Mouse (Mus musculus) hindbrain, postnatal 0 days (tissue): Measurements from ENCODE around the gene Kif18b. TPM values are rescaled to one million over a fixed set of nuclear protein-coding genes. Genes with fewer than 3 reads are reported as not detected.

Experiments
- ATAC-seq: fragments of 200-750 bp; cut with Nextera tagmentation; 2 replicates; pipeline ENCODE4 v1.8.0; 2017; ENCODE audit warnings: mild to moderate bottlenecking, moderate TSS enrichment, moderate library complexity
- DNase-seq: peaks from one replicate; pipeline ENCODE4 v3.0.0-alpha.2; 2015; ENCODE audit warnings: low spot score
- H3K27ac ChIP-seq: fragments of 300-500 bp; sonication (generic); 2 replicates; pipeline ENCODE4 v1.5.1; 2014; ENCODE audit warnings: mild to moderate bottlenecking
- H3K27me3 ChIP-seq: fragments of 300-500 bp; sonication (generic); 2 replicates; pipeline ENCODE4 v1.6.1; 2014; ENCODE audit warnings: low read length, mixed read lengths; ENCODE audit not compliant: insufficient read depth
- H3K36me3 ChIP-seq: fragments of 300-500 bp; sonication (generic); 2 replicates; pipeline ENCODE4 v1.6.1; 2014; ENCODE audit warnings: low read length, mixed read lengths; ENCODE audit not compliant: insufficient read depth
- H3K4me1 ChIP-seq: fragments of 300-500 bp; sonication (generic); 2 replicates; pipeline ENCODE4 v1.6.1; 2014; ENCODE audit warnings: antibody characterized with exemption, low read length, mixed read lengths; ENCODE audit not compliant: insufficient read depth
- H3K4me2 ChIP-seq: fragments of 300-500 bp; sonication (generic); 2 replicates; pipeline ENCODE4 v1.6.1; 2014; ENCODE audit warnings: low read depth, mild to moderate bottlenecking, low read length, moderate library complexity, mixed read lengths
- H3K4me3 ChIP-seq: fragments of 300-500 bp; sonication (generic); 2 replicates; pipeline ENCODE4 v1.5.1; 2014; ENCODE audit warnings: low read length
- H3K9ac ChIP-seq: fragments of 300-500 bp; sonication (generic); replicated peaks from 2 replicates; pipeline ENCODE4 v1.6.1; 2014; ENCODE audit warnings: mild to moderate bottlenecking, low read length, moderate library complexity, mixed read lengths
- H3K9me3 ChIP-seq: fragments of 300-500 bp; sonication (generic); 2 replicates; pipeline ENCODE4 v1.6.1; 2016; ENCODE audit warnings: low read length, mixed read lengths
- CTCF ChIP-seq: IDR thresholded peaks from 2 replicates; pipeline ENCODE4 v1.5.1; 2016; ENCODE audit warnings: antibody characterized with exemption, control low read depth, low read depth
- WGBS: fragments of 180-500 bp; shearing (Covaris S2); extraction: QIAGEN DNeasy Blood & Tissue Kit; methylation state at CpG from one replicate; pipeline ENCODE4 v1.1.7; 2014; 5-methylcytosine and 5-hydroxymethylcytosine counted together
- polyA plus RNA-seq: library from polyadenylated mRNA; unstranded; fragments of >200 nt; fragmentation: Nextera tagmentation; extraction: Ambion mirVana; gene quantifications from 2 replicates; pipeline ENCODE4 v1.2.1, GENCODE M21; 2015
- total RNA-seq: library from RNA; depleted of rRNA; stranded (reverse); fragments of >200 nt; gene quantifications from 2 replicates; pipeline ENCODE4 v1.2.3, GENCODE M21; 2014

The Kif18b gene
- total and polyA plus RNA-seq, 2 experiments from 2014 or later = 2.1 to 11.7 TPM

GRCm38 (mm10) chr11:102884616-102885219 lies 40.2 kb downstream of the Kif18b start, which contains the start of gene Fam187a:
Gene Fam187a (plus strand): TSS chr11:102885169.
- peaks cover 6% of the 10 kb centered on the region; the same call in 1 of the 2 replicates for H3K4me1 ChIP-seq
- H3K27me3 ChIP-seq = no peaks in the 10 kb centered on the region
- no peaks in the 10 kb centered on the region for H3K36me3 ChIP-seq
- H3K4me2 ChIP-seq = no peak within 1 kb of the TSS
- 59% methylated on average over 10 of the region's 10 CpGs for WGBS
- DNase-seq = no peak
- no peak for ATAC-seq
- no peak for TF ChIP-seq CTCF
- H3K9me3 ChIP-seq = no peaks in the 10 kb centered on the region
- no peak within 1 kb of the TSS for H3K9ac ChIP-seq
- no peak within 1 kb of the TSS for H3K27ac ChIP-seq
- no peak within 1 kb of the TSS for H3K4me3 ChIP-seq

GRCm38 (mm10) chr11:102881314-102882198 lies 43.4 kb downstream of the Kif18b start:
- peak overlapping the region; percentile 78 for H3K9ac ChIP-seq
- peaks cover 6% of the 10 kb centered on the region; the same call in 1 of the 2 replicates for H3K4me1 ChIP-seq
- DNase-seq = peak; percentile 8
- no peaks in the 10 kb centered on the region for H3K9me3 ChIP-seq
- peak overlapping the region; percentile 71 for H3K4me3 ChIP-seq
- H3K4me2 ChIP-seq = peak overlapping the region; percentile 82
- H3K27ac ChIP-seq = peak overlapping the region; percentile 93
- 0 out of 2 replicates have a peak, but pooled peaks cover 6% of the 10 kb centered on the region for H3K36me3 ChIP-seq
- H3K27me3 ChIP-seq = no peaks in the 10 kb centered on the region
- WGBS = 14% methylated on average over 13 of the region's 13 CpGs
- TF ChIP-seq CTCF = no peak
- ATAC-seq = peak; percentile 69

DNA sequence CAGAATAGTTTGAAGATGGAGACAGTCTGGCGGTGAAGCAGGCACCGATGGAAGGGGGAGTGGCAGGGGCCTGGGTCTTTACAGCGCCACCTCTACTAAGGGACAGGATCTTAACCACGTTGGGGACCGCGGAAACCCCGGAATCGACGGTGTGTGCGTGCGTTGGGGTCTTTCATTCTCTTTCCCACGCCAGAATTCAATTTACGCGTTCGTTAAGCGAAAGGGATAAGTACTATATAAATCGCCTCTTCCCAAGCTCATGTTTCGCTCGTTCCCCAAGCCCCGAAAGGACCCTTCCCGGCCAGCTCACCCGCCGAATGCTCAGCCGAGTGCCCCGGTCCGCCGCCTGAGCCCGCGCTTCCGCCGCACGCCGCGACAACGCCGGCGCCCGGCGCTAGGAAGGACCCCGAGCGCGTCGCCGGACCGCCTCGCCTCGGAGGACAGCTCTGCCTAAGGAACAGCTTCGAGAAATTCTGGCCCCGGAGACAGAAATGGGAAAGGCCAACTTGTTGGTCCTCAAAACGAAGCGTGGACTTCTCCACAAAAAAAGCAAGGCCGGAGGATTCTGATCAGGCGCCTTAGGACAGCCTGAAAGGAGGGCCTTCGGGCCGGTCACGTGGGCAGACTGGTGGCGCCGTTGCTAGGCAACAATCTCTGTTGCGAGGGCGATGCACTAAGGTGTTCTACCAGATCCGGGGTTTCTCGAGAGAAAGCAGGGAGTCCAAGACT lies 44.2 kb downstream of the Kif18b start, which contains the start of the genes Eftud2 and Ccdc103:
TSS of gene Eftud2 (minus strand) at position 401 of the 729 bp plus-strand sequence.
TSS of gene Ccdc103 (plus strand) at position 620 of the 729 bp plus-strand sequence.
- ATAC-seq (peak; percentile 93), DNase-seq (peak; percentile 94)
- under 1% methylated on average over 62 of the region's 62 CpGs for WGBS
- Histone ChIP-seq H3K4me1 (peaks cover 6% of the 10 kb centered on the region; the same call in 1 of the 2 replicates), H3K9ac (peak within 1 kb of the TSS; percentile 78), H3K36me3 (0 out of 2 replicates have a peak, but pooled peaks cover 9% of the 10 kb centered on the region), H3K27ac (peak within 1 kb of the TSS; percentile 93), H3K4me2 (peak within 1 kb of the TSS; percentile 82), H3K27me3 (no peaks in the 10 kb centered on the region), H3K9me3 (no peaks in the 10 kb centered on the region), H3K4me3 (peak within 1 kb of the TSS; percentile 71)
- TF ChIP-seq CTCF = peak; percentile 21; the same call in 1 of the 2 replicates

DNA sequence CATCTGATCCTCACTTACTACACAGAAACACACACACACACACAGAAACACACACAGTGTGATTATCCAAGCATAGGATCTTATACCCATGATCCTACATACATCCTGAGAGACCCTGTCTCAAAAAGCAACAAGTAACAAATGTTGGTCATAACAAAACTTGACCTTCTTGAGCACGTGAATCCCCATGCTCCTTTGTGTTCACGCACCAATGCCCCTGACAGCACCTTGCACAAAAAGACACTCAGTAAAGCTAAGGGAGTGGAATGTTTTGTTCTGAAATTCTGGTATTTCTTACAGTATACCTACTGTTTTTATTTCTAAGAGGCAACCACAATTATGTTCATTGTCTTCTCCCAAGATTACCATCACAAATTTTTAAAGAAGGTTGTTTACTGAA lies 45.4 kb downstream of the Kif18b start:
- Histone ChIP-seq H3K4me1 (peaks cover 6% of the 10 kb centered on the region; the same call in 1 of the 2 replicates), H3K4me3 (peak overlapping the region; percentile 71), H3K27ac (no peak overlapping the region), H3K36me3 (peaks cover 17% of the 10 kb centered on the region; the same call in 1 of the 2 replicates), H3K9ac (no peak overlapping the region; the same call in 1 of the 2 replicates), H3K9me3 (no peaks in the 10 kb centered on the region), H3K27me3 (no peaks in the 10 kb centered on the region), H3K4me2 (peak overlapping the region; percentile 82)
- ATAC-seq (no peak), DNase-seq (no peak)
- no peak for TF ChIP-seq CTCF
- 50% methylated on average over 2 of the region's 2 CpGs for WGBS

- H3K36me3 ChIP-seq = peaks cover 37% of the 10 kb centered on the region
- H3K27ac ChIP-seq = no peak overlapping the region
- WGBS = 81% methylated on average over 7 of the region's 7 CpGs
- DNase-seq (no peak), ATAC-seq (no peak)
- H3K9ac ChIP-seq = no peak overlapping the region
- H3K4me1 ChIP-seq = no peaks in the 10 kb centered on the region
- H3K4me3 ChIP-seq = no peak overlapping the region
- TF ChIP-seq CTCF = no peak
- H3K4me2 ChIP-seq = no peak overlapping the region
- no peaks in the 10 kb centered on the region for H3K27me3 ChIP-seq
- H3K9me3 ChIP-seq = no peaks in the 10 kb centered on the region
Observed at GRCm38 (mm10) chr11:102874801-102875334, 50.1 kb downstream of the Kif18b start.

DNA sequence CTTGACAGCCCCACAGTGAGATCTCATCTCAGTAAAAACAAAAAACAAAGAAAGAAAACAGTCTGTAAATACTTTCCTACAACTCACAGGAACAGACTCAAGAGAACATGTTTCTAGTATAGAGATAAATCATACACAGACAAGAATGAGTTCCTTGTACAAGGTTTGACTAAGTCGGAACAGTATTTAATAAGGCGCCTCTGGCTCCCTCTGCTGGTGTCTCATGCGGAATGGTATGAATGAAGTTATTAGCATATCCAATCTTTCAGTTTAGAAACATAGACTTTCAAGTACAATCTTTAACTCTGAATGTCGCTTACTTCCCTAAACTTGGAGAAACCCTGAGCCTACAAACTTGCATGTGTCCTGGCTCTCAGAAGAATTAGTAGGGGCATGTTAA lies 60.7 kb downstream of the Kif18b start:
- H3K27me3 ChIP-seq = no peaks in the 10 kb centered on the region
- no peaks in the 10 kb centered on the region for H3K9me3 ChIP-seq
- no peak overlapping the region for H3K27ac ChIP-seq
- peaks cover 32% of the 10 kb centered on the region for H3K36me3 ChIP-seq
- WGBS = 30% methylated on average over 4 of the region's 4 CpGs
- no peaks in the 10 kb centered on the region for H3K4me1 ChIP-seq
- TF ChIP-seq CTCF = peak; percentile 77
- no peak overlapping the region for H3K4me2 ChIP-seq
- H3K9ac ChIP-seq = no peak overlapping the region
- DNase-seq = peak; percentile 92
- no peak for ATAC-seq
- no peak overlapping the region for H3K4me3 ChIP-seq
